Mouse (Mus musculus) MN1 (cell line): Measurements from ENCODE around the gene Wwox.

Source experiments
- DNase-seq: peaks from one replicate; pipeline ENCODE4 v3.0.0-alpha.2; 2016; ENCODE audit warnings: low spot score

The Wwox gene

DNA sequence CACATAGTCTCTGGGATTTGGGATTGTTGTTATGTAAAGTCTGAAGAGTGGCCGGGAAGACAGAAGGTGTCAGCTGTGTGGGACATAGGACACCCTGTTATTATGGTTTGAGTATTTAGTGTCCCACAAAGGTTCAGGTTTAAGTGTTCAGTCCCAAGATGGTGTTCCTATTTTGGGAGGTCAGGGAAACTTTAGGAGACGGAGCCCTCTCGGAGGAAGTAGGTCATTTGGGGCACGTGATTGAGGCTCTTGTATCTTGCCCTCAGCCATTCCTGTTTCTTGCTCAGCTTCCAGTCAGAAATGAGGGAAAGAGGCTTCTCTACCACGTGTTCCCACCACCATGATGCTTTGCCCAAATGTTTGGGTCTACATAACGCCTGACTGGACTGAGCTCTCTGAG is 524.8 kb downstream of the Wwox start:
- DNase-seq: no peak

DNA sequence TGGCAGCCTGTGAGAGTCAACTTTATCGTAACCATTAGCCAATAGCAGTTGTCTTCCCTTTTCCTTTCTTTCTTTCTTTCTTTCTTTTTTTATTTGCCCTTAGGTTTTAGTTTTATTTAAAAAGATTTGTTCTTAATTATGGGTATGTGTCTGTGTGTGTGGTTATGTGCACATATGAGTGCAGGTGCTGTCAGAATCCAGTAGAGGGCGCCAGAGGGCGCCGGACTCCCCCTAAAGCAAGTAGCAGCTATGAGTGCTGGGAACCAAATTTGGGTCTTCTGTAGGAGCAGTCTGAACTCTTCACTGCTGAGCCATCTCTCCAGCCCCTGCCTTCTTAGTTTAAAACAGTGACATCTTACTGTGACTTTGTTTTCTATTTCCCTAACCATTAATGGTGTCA is 529.4 kb downstream of the Wwox start:
- no peak for DNase-seq

DNA sequence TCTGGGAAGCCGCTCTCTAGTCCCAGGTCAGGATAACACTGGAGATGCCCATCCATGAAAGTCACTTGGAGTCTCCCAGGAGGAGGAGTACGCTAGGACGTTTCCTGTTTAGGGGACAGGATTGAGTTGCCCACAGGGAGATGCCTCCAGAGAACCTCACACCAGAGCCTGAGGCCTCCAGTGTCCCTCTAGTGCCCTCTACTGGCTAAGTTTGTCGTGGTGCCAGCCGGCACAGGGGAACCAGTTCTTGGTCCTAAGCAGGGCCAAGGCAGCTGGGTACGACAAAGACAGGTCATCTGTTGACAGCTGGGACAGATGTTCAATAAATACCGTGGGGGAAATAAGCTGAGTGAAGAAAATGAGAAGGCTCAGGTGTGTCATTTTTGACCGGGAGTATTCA is 531.9 kb downstream of the Wwox start:
- DNase-seq: peak; percentile 73

DNA sequence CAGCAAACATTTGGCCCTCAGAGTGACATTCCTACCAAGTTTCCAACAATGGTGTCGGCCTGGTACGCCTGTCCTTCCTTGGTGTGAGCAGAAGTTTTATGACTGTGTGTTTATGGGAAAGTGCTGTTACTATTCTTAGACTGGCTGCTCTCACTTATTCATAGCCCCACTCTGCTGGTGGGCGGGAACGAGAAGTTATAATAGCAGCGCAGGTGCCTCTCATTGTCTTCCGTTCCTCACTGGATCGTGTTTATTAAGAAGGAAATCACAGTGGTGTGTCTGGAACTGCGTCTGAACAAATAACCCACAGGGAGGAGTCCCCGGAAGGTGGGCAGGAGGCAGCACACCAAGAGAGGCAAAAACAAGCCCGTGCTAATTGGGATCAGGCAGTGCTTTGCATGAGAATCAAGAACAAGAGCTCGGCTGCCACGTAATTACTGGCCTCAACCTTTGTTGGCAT is 533.6 kb downstream of the Wwox start:
- no peak for DNase-seq

DNA sequence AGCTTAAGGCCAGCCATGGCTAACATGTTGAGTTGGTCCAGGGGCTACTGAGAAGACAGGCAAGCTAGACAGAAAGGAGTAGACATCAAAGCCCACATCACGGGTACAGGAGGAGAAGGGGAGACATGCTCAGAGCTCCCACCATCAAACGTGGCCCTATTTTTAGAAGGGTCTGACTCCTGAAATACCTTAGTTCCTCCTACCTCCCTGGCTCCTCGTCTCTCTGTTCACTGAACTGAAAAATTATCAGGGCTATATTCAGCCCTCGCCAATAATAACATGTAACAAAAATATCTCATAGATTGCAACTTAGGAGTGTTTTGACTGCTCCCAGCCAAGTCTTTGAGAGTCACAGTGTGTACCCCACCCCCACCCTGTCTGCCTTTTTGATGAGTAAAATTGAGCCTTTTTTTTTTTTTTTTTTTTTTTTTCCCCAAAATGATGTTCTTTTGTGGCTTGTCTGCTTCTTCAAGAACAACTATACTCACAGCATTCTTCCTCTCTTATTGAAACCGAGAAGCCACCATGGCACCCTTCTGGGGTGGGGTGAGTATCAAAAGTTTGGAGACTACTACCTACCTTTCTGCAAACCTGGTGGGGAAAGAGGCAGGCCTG is 535.0 kb downstream of the Wwox start:
- no peak for DNase-seq

DNA sequence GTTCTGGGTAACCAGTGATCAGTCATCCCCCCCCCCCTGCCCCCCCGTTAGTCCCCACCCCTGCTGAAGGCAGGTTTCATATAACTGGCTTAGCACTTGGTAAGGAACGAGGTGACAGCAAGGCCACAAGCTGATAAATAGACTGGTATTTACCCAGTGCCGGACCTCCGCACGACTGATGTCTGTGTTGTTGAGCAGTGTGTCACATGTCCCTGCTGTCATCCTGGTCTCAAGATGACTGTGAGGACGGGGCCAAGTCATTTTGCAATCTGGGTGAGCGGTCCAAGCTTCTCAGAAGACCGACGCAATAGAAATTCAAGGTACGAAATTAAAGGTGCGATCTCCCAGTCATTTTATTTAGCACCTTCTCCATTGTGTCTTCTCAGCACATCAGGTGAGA is 538.3 kb downstream of the Wwox start:
- no peak for DNase-seq

DNA sequence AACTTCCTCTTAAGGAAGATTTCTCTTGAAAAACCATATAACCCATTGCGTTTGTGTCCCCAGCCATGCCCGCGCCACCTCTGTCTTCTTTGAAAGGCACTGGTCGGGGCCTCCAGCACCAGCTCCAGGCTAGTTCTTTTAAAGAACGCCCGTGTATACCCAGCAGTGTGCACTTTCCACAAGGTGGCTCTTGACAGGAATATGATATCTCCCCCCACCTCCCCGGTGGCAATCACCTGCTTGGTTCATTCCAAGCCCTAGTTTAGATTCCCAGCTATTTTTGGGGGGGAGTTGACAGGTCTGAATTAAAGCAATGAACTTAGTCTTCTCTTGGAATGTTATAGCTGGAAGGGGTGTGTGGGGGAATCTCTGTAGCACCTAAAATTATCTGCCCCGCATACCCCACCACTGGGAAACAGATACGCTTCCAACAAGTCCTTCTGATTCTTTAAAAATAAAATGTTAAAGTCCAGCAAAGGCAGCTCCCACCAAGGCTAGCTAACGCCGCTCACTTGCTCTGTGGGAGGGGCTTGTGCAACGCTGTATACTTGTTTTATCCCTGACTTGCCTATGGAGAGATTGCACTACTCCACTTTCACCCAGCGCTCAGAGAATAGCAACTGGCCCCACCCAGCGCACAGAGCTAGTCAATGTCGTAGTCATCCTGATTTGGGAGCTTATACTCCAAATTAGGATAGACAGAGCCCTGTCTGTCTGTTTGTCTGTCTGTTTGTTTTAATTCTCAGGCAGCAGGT is 538.9 kb downstream of the Wwox start:
- no peak for DNase-seq

DNA sequence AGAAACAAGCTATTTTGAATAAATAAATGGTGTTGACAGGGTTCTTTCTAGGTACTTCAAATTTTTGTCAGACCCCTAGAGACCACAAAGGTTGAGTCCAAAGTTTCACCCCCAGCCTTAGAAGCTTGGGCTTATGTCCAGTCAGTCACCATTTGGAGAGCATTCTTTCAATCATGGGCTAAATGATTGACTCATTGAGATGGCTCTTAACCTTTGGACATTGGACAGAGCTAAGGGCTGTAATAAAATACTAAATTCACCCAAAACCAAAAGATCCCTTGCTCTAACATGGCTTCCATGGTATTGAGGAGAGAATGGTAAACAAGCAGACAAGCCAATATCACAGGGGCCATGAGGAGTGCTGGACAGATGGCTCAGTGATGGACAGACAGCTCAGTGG is 540.2 kb downstream of the Wwox start:
- DNase-seq: no peak

DNA sequence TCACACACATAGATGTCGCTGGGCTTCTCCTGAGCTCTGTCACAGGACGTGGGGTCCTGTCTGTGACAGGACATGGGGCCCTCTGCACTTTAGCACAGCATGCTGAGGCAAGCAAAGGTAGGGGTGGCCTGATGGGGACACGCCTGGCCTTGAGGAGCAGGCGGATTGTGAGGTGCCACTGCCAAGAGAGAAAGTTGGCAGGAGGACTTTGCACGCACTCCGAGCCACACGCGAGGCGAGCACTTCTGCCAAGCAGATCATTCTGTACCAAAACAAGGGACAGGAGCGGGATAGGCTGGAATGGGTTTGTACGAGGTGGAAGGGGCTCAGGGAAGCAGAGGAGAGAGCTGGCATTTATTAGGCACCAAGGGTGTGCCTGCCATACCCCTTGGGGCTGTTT is 543.3 kb downstream of the Wwox start:
- DNase-seq: no peak

DNA sequence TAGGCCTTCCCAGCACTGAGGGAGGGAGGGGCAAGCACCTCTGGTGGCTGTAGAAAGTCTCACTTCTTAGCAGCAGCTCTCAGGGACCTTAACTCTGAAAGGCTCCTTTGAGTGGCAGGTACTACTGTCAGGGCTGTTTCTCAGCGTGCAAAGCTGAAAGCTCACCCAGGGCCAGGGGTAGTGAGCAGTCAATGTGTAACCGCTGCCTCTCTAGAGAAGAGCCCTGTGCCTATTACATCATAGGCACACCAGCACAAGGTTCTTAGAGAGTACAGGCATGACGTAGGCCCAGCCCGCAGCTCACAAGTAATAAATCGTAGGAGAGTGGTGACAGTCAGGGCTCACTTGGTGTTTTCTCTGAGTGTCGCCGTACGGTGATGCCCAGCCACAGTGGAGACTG is 545.0 kb downstream of the Wwox start:
- no peak for DNase-seq

DNA sequence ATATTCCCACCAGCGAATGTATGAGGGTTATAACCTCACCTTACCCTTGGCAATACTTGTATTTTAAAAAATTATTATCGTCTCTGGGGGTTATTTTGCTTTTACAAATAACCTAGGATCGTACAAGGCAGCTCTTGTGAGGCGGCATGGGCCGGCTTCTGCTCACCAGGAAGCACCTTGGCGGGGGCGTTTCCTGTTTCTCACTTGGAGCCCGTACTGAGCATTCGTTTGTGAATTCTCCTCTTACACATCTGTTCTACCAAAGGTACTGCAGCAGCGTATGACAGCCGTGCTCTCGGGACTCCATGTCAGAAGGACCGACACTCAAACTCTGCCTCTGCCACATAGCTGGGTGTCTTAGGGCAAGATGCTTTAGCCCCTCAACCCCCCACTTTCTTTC is 546.5 kb downstream of the Wwox start:
- no peak for DNase-seq

DNA sequence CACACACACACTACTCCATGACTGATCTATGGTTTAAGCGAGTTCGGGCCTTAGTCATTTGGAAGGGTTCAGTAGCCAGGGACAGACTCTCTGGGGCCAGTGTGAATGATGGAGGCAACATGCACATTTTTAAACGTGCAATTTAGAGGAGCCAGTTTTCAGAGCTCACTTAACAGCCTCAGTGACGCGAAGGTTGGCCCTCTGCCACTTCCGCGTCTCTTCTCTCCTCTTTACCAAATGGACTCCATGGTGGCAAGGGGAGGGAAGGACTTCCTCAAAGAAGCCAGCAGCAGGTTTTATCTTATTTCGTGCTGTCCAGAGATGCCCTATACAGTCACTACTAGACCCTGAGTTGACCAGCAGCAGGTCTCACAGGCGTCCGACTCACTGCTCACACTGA is 547.5 kb downstream of the Wwox start:
- DNase-seq: no peak

DNA sequence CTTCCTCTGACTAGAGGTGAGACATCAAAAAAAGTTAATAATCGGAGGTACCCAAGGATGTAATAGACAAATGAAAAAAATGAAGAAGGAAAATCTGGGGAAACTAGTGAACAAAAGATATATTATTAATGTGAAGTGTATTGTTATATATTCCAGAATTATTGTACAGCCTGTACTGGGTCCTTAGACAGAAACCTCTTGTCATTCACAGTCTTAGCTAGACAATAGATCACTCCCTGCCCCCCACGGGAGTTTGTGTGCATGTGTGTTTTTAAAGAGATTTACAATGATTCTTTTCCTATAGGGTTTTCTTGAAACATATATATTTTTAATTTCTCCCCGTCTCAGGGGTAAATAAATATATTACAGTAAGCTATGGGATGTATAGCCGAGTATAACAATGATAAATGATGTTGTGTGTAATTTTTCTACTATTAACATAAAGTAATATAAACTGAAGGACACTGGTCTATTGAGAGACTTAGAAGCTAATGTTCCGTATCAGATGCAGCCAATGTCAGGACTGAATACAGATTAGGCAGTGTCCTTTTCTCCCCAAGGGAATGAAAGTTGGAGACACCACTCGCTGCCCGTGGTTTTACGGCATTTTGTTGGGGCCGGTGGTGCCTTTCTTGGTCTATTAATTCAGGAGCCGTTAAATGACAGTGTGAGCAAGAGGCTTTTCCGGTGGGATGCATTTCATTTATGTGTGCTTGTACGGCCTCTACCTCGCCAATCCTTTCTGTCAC is 551.6 kb downstream of the Wwox start:
- DNase-seq: no peak

DNA sequence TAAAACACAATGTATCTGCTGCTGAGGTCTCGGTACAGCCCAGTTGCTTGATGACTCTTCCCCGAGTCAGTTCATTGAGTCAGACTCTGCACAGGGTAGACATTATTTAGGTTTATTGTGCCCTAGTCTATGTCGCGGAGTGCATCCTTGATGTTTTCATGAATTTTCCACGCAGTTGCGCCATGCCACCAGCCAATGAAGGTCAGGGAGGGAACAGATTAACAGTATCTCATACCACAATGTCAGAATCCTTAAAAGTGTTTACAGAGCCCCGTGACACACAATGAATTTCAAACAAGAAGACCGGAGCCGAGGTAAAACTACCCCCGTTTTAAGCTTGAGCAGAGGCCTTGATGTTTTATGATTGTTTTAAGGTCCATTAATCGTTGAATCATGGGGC is 561.3 kb downstream of the Wwox start:
- DNase-seq: no peak

DNA sequence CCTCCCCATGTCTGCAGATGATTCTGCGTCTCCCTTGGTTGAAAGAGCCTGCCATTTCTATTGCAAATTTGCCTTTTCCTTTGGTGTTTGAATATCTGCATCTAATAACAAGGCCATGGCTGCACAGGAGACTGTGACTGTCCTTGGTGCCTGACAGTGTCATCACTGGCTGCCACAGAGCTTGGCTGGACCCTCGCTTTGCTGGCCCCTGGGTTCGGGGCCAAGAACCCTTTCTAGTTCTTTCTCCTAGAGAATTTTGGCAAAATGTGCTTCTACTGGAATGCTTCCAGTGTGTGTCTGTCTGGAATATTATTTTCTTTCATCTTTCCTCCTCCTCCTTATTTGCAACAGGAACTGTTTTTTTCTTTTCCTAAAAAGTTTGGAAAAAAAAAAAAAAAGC is 565.6 kb downstream of the Wwox start:
- DNase-seq: no peak

DNA sequence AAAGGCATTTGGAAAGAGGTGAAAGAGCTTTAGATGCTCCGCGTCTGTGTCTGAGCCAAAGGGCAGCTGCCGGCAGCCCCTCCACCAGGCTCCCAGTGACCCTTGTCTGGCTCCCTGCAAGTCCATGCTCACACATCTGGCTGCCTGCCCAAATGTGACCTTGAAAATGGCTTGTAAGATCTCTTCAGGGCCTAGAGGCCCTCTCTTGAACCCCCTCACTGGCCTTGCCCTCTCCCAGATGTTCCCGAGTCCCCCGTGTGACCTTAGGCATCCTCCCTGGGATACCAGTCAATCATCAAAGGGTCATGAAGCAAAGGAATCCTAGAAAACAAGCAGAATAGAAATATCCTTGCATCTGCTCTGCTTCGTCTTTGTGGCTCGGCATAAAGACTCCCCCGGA is 567.1 kb downstream of the Wwox start:
- no peak for DNase-seq

DNA sequence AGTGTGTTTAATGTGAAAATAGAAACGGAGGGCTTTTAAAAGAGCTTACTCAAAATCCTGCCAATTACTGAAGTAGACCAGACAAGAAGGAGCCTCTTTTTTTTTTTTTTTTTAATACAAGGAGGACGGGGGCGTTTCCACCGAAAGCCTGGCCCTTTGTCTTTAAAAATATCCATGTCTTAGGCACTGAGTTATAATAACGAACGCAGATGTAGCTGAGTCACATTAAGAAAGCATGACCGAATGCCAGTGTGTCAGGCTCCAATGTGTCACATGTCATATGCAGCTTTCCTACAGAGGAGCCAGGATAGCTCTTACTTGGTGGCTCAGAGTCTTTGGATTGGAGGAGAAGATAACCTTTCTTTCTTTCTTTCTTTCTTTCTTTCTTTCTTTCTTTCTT is 567.8 kb downstream of the Wwox start:
- peak; percentile 20 for DNase-seq

DNA sequence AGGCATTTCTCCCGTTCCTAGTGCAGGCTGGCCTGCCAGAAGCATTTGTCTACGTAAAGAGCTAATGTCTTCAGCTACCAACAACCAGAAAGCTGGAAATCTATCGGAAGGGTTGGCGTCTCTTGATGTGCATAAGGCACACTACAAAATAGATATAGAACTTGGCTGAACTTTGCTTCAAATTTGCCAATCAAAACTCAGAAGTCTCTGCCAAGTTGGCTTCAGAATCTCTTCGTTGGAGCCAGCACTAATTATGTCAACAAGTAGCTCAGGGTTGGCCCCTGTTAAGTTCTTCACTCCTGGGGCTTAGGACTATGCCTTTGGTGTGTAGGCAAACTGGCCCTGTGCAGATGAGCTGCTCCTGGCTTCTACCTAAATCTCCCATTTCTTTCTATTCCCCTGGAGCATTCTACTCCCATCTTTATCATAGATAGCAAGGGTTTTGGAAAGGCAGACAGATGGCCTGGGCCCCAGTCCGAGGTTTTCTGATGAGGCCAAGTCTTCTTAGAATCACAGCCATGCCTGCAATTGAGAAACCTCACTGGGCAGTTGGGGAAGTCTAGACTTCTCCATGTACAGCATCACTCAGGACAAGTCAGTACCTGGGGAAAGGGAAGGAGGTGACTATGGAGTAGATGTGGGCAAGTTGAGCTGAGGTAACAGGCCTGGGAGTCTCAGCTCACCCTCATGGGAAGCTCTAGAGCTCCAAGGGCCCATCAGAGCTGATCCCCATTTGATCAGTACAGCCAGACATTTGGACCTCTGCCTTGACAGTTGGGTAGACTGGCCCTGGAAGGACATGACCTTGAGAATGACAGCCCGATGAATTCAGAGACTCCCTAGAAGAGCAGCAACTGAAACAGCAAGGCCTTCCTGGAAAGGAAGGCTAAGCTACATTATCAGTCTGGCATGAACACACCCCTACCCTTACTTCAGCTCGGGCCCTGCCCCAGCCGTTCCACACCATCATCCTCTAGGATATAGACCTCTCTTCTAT is 569.5 kb downstream of the Wwox start:
- DNase-seq: no peak

DNA sequence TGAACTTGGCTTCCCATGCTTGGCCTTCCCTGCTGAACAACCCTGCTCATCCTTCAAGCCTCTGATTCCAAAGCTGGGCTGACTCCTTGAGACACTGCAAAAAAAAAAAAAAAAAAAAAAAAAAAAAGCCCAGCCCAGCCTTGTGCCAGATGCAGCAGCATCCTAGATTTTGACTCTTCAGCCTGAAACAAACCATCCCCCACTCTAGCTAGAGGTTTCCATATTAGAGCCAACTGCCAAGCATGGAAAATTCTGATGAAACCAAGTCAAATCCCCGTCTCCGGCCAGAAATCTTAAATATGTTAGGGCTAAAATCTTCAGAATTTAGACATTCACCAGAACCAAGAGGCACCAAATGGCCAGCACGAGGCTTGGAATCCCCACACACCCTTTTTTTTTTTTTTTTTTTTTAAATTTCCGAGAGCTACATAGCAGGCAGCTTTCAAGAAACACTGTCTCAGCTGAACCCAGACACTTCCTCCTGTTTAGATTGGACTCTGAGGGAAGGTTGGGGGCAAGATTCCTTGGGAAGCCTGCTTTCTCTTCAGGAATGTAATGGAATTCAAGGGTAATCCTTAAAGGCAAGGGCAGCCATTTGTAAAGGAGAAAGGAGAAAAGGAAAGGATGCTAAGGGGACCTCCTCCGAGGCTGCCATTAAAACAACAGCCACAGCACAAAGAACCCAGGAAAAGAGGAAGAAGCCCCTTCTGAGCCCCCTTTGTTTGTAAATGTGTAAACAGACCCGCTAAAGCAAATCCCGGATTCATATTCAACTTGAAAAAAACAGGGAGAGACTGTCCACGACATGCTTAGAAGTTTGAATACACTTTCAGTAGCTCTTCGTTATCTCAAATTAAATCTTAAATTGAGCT is 570.7 kb downstream of the Wwox start:
- peak; percentile 74 for DNase-seq

DNA sequence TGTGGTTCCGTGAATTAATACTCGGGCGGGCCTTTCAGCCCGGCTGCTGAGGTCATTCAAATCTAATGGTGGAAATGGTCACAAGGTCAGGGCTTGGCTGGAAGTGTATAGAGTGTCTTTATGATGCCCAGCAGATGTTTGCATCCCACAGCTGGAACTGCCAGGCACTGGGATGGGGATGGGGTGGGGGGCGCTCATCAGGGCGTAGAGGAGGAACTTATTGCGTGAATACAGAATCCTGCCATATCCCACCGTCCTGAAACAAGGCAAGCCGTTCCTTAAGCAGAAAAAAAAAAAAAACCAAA is 571.3 kb downstream of the Wwox start:
- DNase-seq: peak; percentile 49

DNA sequence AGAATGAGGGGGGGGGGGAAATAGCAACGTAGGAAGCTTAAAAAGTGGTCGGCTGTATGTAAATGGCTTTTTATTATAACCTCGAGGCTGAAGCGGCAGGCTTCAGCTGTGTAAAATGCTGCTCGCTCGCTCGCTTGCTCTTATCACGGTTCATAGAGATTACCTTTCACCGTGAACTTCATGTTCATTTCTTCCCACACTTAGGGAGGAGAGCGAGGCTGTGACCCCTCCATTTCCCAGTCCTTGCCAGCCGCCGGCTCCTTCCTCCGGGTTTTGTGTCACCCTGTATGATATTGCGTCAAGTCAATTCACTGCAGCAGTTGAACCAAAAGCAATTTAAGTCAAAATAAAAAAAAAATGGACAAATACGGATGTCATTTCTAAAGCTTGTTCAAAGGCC is 580.2 kb downstream of the Wwox start:
- DNase-seq: no peak
